Mouse (Mus musculus) urinary bladder, postnatal 14 days (tissue): ENCODE data around the gene Arhgef7.
A peak's percentile ranks its signal among the peaks of the same experiment; 100 is the strongest.

Experiments used
- DNase-seq: peaks from one replicate; pipeline ENCODE4 v3.0.0; 2021; ENCODE audit warnings: low spot score

Arhgef7 gene

DNA sequence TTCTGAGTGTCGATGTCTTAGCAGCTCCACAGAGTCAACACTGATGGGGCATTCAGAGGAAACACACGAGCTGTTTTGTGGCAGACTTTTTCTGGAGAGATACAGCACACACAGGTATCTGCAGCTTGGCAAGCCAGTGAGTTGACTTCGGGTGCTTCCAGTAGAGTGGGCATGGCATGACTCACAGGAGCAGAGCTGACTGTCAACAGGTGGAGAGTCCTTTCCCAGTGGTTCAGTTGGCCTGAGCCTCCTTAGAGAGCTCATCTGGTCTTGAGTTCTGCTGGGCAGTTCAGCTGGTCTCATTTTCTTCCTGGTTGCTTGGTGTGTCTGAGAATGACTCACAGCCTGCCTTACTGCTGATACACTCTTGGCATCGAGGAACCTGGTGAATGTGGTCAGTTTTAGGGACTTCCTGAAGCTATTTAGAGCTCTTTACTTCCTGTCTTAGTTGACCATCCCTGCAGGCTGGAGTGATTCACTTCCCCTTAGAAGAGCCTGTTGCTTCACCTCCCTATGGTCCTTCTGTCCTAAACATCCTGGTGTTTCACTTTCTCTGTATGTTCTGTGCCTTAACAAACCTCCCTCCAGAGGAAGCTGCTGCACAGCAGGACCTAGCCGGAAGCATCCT is 39.8 kb downstream of the Arhgef7 start:
- no peak for DNase-seq

DNA sequence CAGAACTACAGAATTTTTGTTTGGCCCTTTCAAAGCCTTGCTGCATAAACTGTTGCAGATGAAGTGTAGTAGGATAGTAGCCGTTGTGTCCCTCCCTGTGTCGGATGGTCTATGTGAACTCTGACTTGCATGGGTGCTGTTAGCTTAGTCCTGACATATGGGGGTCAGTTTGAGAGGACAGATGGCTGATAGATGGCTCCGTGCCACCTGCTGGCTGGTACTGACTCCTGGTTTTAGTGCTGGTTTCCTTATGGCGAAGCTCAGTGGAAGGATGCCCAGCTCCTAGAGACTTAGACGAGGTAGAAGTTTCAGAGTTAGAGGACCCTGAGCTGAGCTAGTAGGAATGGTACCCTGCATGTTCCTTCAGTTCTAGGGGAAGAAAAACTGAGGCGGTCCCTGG is 42.5 kb downstream of the Arhgef7 start:
- no peak for DNase-seq

- no peak for DNase-seq
These were observed 43.1 kb downstream of the Arhgef7 start for GRCm38 (mm10) chr8:11770521-11771080.

GRCm38 (mm10) chr8:11771608-11772007 is 44.1 kb downstream of the Arhgef7 start:
- DNase-seq = no peak

GRCm38 (mm10) chr8:11774195-11775076 is 46.9 kb downstream of the Arhgef7 start:
- peak; percentile 94 for DNase-seq

- DNase-seq = peak; percentile 63
These were observed 48.4 kb downstream of the Arhgef7 start for GRCm38 (mm10) chr8:11775889-11776288.

GRCm38 (mm10) chr8:11776451-11777180 is 49.1 kb downstream of the Arhgef7 start:
- no peak for DNase-seq

GRCm38 (mm10) chr8:11777201-11777600 is 49.7 kb downstream of the Arhgef7 start:
- DNase-seq = no peak

- no peak for DNase-seq
These were observed 51.3 kb downstream of the Arhgef7 start for GRCm38 (mm10) chr8:11778646-11779433.

GRCm38 (mm10) chr8:11779844-11780634 is 52.5 kb downstream of the Arhgef7 start:
- DNase-seq = no peak

DNA sequence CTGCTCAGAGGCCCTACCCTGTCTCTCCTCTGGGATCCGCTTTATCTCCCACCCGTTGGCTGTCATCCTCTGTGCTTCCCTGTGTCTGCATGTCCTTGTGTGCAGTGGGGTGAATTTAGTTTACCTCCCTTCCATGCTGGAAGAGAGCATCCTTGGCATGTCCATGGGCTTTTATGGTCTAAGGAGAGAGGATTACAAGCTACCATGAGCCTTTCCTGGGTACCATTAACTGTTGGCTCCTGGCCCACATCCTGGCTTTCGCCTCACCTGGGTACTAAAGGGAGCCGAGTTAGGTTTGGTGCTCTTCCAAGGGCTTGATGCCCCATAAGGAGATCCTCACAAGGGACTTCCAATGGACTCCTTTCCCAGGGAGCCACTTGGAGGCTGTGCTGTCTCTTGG is 53.1 kb downstream of the Arhgef7 start:
- no peak for DNase-seq

- no peak for DNase-seq
These were observed 55.1 kb downstream of the Arhgef7 start for GRCm38 (mm10) chr8:11782607-11783006.

- no peak for DNase-seq
These were observed 56.5 kb downstream of the Arhgef7 start for GRCm38 (mm10) chr8:11783861-11784594.

DNA sequence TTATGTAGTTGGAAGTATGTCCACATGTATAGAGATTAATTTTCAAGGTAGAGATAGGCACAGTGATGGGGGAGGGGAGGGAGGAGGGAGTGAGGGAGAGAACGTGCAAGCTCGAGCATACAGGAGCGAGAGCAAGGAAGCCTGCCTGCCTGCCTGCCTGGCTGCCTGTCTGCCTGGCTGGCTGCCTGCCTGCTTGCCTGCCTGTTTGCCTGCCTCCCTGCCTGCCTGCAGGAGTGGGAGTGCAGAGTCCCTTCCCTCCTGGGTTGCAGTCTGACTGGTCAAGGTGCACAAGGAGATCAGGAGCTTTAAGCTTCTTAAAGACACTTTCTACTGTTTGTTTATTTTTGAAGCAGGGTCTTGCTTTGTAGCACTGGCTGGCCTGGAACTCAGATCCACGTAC is 57.6 kb downstream of the Arhgef7 start:
- no peak for DNase-seq

GRCm38 (mm10) chr8:11785539-11786046 is 58.1 kb downstream of the Arhgef7 start:
- DNase-seq = no peak

DNA sequence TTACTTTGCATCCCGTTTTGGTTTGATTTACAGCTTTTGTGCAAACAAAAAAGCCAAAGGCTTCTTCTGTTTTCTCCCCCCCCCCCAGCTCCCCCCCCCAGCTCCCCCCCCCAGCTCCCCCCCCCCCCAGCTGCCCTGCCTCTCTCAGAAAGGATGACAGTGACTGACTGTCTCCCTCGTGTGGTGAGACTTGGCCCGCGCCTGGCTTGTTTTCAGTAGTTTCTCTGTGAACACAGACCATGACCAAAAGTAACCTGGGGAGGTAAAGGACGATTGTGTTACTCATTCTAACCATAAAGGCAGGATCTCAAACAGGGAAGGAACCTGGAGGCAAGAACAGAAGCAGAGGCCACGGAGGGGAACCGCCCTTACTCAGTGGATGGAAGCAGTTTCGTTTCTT is 60.7 kb downstream of the Arhgef7 start:
- DNase-seq = peak; percentile 68

DNA sequence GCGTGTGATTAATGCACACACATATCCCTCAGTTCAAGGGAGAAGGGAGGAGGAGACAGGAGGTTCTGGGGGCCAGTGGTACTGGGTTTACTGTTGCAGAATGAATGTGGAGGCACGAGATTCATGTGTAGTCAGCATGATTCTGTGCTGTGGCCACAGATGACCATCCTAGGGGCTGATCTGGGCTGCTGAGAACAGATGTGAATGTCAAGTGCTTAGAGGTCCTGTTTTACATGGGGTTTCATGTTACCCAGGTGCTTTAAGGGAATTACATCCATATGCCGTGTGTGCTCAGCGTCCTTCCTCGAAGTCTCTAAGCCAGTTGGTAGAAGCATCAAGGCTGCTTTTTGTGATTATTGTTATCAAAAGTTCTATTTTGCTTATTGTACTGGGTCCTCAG is 61.6 kb downstream of the Arhgef7 start:
- DNase-seq = no peak

DNA sequence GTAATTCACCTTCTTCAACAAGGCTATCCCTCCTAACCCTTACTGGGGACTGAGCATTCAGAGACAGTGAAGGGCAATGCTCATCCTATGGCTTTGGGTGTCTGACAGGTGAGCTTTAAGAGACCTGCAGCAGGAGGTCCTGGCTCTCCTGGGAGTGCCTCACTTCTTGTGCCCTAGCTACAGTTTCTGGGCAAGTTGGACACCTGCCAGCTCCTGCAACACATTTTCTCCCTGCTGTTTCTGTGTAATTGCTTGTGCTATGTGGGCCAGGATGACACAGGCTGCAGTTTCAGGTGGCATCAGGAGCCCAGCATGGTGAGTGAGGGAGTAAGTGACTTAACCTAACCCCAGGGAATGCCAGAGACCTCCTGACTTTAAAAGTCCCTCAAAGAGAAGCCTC is 67.4 kb downstream of the Arhgef7 start:
- no peak for DNase-seq

- DNase-seq = no peak
These were observed 69.6 kb downstream of the Arhgef7 start for GRCm38 (mm10) chr8:11797128-11797527.
